Mouse (Mus musculus): ENCODE data around the gene Bcl2l12.

Bcl2l12 gene

GRCm38 (mm10) chr7:45017242-45018061 is 18.9 kb upstream of the Bcl2l12 start, which contains the start of gene Rras:
TSS of gene Rras (plus strand) at chr7:45017961.
- DNase-seq (ENCODE audit: extremely low read depth, low read depth) = peak; percentile 99

GRCm38 (mm10) chr7:45016761-45017160 is 18.2 kb upstream of the Bcl2l12 start:
- DNase-seq (ENCODE audit: extremely low read depth, low read depth) = peak; percentile 22

- DNase-seq (ENCODE audit: extremely low read depth, low read depth) = peak; percentile 97
Observed at GRCm38 (mm10) chr7:45015957-45016612, 17.6 kb upstream of the Bcl2l12 start, which contains the start of gene Scaf1. TSS of gene Scaf1 (minus strand) at chr7:45016363.

- peak; percentile 59 for DNase-seq (ENCODE audit: extremely low read depth, low read depth)
Observed at GRCm38 (mm10) chr7:45015344-45015956, 16.9 kb upstream of the Bcl2l12 start.

GRCm38 (mm10) chr7:45014096-45014451 is 15.6 kb upstream of the Bcl2l12 start:
- DNase-seq (ENCODE audit: extremely low read depth, low read depth) = no peak

GRCm38 (mm10) chr7:45013366-45014095 is 15.0 kb upstream of the Bcl2l12 start:
- no peak for DNase-seq (ENCODE audit: extremely low read depth, low read depth)

GRCm38 (mm10) chr7:45012824-45013223 is 14.3 kb upstream of the Bcl2l12 start:
- no peak for DNase-seq (ENCODE audit: extremely low read depth, low read depth)

GRCm38 (mm10) chr7:45012011-45012410 is 13.5 kb upstream of the Bcl2l12 start:
- no peak for DNase-seq (ENCODE audit: extremely low read depth, low read depth)

- no peak for DNase-seq (ENCODE audit: extremely low read depth, low read depth)
Observed at GRCm38 (mm10) chr7:45008411-45008810, 9.9 kb upstream of the Bcl2l12 start.

GRCm38 (mm10) chr7:45007846-45008245 is 9.3 kb upstream of the Bcl2l12 start:
- no peak for DNase-seq (ENCODE audit: extremely low read depth, low read depth)

GRCm38 (mm10) chr7:45007141-45007540 is 8.6 kb upstream of the Bcl2l12 start:
- DNase-seq (ENCODE audit: extremely low read depth, low read depth) = no peak

- no peak for DNase-seq (ENCODE audit: extremely low read depth, low read depth)
Observed at GRCm38 (mm10) chr7:45006503-45006902, 8.0 kb upstream of the Bcl2l12 start.

- no peak for DNase-seq (ENCODE audit: extremely low read depth, low read depth)
Observed at GRCm38 (mm10) chr7:45005321-45005992, 6.9 kb upstream of the Bcl2l12 start.

- no peak for DNase-seq (ENCODE audit: extremely low read depth, low read depth)
Observed at GRCm38 (mm10) chr7:45004546-45004945, 6.0 kb upstream of the Bcl2l12 start.

GRCm38 (mm10) chr7:45002440-45002839 is 3.9 kb upstream of the Bcl2l12 start:
- no peak for DNase-seq (ENCODE audit: extremely low read depth, low read depth)

GRCm38 (mm10) chr7:45000539-45001114 is 2.1 kb upstream of the Bcl2l12 start:
- no peak for DNase-seq (ENCODE audit: extremely low read depth, low read depth)

GRCm38 (mm10) chr7:44999753-45000152 is 1.2 kb upstream of the Bcl2l12 start:
- no peak for DNase-seq (ENCODE audit: extremely low read depth, low read depth)

GRCm38 (mm10) chr7:44997940-44998428 is 528 bp downstream of the Bcl2l12 start:
- DNase-seq (ENCODE audit: extremely low read depth, low read depth) = no peak

GRCm38 (mm10) chr7:44997231-44997939 is 1.1 kb downstream of the Bcl2l12 start, which contains the start of gene Irf3:
TSS of gene Irf3 (plus strand) at chr7:44997648.
- peak; percentile 92 for DNase-seq (ENCODE audit: extremely low read depth, low read depth)

GRCm38 (mm10) chr7:44996672-44997071 is 1.8 kb downstream of the Bcl2l12 start:
- no peak for DNase-seq (ENCODE audit: extremely low read depth, low read depth)
